Mouse (Mus musculus) megakaryocyte-erythroid progenitor cell, adult 5-6 weeks (primary cell): ENCODE results near the gene Vti1a. TPM values are rescaled to one million over a fixed set of nuclear protein-coding genes. Genes with fewer than 3 reads are reported as not detected.
A peak's percentile ranks its signal among the peaks of the same experiment; 100 is the strongest.

ENCODE experiments used
- ATAC-seq: replicated peaks from 2 replicates; pipeline ENCODE4 v1.8.0; 2016; ENCODE audit warnings: mild to moderate bottlenecking, inconsistent platforms; ENCODE audit not compliant: severe bottlenecking, poor library complexity, low FRiP score, low TSS enrichment
- total RNA-seq, 2 experiments: library from RNA; stranded (forward) in 1 of 2; stranded (reverse) in 1 of 2; fragments of 200-1000, 215-1000 nt in 1 of 2; fragments of >200 nt in 1 of 2; fragmentation: Nextera tagmentation in 1 of 2; gene quantifications; 2 replicates each; pipeline ENCODE4 v1.2.3; 2014 to 2017

Gene Vti1a
- total RNA-seq, 2 experiments from 2014 or later = 54.3 to 56.4 TPM

DNA sequence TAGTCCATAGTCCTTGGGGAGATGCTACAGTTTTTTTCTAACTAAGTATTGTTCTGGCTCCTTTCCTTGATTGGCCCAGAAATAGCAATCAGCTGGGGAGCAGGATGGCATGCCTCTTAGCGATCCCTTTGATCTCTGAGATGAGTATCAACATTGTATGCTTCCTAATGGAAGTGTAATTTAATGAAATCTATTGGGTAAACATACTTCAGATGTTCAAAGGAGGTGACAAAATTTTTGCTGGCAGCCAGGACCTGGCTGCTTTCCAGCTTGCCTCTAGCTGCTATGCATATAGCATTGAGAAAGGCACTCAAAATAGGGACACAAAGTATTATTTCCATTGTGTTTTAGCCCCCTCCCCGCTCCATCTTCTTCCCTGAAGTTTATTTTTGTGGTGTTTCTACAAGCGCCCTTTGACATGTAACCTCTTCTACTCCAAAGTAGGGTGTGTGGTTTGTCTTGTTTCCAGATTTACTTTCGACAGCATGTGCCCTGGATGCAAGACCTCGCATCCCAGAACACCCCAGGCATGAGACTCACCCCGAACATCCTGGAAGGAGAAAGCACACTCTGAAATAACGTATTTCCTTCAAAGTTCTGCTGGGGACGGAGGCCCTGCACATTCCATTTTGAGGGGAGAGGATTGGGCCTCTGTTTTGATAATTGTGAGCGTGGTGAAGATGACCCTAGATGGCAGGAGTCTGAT, 34.7 kb downstream of the Vti1a start:
- no peak for ATAC-seq

DNA sequence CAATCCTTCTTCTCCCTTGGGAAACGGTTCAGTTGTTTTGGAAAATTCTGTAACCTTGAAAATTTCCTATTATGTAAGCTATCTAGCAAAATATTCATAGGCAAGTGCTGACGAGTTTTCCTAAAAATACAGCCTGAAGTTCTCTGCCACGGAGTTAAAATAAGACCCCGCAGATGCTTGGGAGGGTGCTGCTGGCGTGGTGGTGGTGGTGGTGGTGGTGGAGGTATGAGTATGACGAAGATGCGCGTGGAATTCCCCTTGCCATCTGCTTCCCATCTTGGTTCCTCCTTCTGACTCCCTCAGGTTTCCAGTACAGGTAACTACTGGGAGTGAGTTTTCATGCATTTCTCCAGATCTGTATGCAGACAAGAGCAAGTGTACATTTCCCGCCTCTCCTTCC, 46.5 kb downstream of the Vti1a start:
- ATAC-seq = no peak

DNA sequence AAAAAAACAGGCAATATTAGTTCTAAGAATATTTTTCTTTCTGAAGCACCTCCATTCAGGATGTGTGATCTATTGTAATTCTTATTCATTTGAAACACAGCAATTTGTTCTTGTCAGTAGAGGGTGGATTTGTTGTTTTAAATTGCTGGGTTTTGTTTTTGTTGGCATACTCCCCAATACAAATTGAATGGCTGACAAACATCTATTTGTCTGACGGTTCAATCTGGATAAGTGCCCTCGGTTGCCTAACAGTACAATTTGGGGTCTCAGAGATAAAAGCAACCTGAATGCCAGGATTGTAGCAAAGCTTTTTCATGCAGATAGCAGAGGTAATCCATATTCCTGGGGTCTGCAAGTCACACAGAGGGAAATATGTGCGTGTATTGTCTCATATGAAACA, 53.6 kb downstream of the Vti1a start:
- ATAC-seq = no peak

DNA sequence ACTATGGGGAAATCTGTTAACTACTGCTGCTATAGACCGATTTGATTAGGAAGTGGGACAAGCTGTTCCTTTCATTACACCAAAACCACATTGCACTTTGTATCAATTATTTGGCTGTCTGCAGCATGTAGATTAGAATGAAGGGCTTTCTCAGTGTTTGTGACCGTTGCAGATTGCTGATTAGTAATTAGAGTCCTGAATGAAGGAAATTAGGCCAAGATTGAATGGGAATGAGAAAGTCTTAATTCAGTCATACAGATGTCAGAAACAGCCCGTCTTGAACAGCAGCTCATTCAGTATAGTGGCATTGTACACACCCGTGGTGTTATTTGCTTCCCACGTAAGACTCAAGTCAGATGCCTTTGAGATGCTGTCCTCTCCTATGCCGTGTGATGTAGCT, 60.2 kb downstream of the Vti1a start:
- ATAC-seq = peak; percentile 52

DNA sequence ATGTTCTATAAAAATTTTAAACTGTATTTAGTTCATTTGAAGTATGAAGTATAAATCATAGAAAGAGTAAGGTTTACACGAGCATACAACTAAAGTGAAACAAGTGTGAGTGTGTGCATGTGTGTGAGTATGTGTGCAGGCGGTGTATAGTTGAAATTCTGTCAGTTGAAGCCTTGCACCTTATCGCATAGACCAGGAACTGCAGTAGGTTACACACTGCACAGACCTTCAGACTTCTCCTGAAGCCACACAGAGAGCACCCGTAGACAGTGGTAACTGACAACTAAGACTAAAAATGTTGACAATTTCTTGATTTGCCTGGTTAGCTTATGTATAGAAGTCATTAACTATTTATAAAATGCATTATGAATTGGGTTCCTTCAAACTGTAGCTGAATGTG, 61.4 kb downstream of the Vti1a start:
- no peak for ATAC-seq

DNA sequence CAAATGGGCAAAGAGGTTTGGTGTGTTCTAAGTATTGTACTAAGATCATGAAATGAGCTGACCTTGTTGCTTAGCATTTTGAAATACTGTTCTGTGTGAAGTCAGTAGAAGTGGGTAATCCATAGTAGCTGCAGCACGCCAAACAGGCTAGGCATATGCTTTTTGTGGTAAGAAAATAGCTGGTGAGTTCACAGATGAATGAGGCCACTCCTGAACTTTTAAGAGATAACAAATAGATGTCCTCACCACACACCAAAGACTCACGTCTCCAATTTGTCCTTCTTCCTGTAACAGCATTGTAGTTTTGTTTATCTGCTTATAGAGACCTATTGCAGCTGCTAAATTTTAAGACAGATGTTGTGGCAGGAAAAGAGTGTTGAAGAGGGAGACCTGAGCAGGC, 62.8 kb downstream of the Vti1a start:
- no peak; the same call in 1 of the 2 replicates for ATAC-seq

DNA sequence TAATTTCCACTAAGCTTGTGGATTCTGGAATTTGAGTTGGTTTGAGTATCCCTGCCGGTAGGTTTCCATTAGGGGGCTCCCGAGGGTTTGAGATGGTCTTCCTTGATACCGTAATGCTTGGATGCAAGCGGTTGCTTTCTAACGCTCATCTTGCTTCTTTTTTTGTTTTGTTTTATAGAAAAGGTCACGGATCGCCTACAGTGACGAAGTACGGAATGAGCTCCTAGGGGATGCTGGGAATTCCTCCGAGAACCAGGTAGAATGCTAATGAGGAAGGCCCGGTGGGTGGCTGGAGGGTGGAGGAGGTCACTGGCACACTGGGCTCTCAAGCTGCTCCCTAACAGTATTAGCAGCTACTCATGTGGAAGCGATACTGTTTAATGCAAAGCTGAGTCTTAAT, 64.7 kb downstream of the Vti1a start:
- no peak for ATAC-seq

DNA sequence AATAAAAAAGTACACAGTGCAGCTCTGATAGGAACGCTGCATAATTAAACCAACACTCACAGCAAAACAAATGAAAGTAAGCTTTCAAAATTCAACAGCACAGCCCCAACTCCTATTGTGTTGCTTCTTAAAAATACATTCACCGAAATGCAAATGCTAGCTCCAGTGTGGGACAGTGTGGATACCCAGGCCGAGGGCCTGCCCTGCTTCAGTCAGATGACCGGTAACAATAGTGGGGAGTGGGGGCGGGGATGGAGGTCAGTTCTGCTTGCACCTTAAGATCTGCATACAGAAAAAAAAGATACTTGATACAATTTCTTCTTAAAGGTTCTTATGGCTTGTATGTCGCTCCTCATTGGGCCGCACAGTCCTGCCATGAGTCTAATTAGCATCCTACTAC, 65.2 kb downstream of the Vti1a start:
- no peak for ATAC-seq

DNA sequence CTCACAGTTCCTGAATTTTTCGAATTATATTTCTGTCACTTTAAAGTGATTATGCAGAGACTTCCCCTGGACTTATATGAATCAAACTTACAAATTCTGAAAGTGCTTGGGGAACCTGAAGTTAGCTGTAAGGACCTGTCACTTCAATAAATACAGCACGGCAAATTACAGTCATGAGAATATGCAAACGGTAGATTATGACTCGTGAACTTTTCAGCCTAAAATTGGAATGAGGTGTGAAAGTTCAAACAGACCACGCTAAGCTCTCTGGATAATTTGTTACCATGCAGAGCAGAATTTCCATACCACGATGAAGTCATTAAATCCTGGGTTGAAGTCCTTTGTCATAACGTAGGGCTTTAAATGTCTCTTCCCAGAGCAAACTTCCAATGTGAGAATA, 66.7 kb downstream of the Vti1a start:
- no peak for ATAC-seq

DNA sequence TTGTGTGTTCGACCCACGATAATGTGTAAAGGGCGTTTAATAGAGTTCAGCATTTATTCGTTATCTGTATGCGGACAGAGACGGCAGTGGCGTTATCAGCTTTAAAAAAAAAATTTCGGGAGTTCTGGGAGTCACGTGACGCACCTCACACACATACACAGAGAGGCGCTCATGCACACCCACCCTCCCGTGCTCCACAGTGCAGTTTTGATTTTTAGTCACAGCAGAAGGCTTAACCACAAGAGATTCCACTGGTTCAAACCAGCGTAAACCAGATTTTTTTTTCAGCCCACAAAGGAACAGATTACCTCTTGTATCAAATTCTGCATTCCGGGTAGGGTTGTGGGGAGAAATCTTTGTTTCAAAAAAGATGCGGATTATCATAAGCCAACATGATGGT, 68.5 kb downstream of the Vti1a start:
- no peak for ATAC-seq

DNA sequence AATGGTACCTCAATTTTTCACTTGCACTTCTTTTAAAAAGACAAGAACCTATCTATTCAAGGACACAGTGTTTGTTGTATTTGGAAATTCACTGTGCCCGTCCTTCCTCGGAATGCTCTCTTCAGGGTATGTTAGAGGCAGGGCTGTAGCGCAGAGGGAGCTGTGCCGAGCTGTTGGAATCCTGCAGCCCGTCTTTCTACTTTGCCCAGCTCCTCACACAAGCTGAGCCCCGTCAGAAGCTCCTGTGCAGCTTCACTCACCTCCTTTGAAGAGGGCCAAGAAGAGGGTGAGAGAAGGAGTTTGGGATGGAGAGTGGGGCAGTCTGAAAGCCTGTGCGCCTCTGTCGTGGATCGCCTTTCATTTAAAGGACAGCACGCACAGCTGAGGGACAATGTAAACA, 72.9 kb downstream of the Vti1a start:
- no peak for ATAC-seq

DNA sequence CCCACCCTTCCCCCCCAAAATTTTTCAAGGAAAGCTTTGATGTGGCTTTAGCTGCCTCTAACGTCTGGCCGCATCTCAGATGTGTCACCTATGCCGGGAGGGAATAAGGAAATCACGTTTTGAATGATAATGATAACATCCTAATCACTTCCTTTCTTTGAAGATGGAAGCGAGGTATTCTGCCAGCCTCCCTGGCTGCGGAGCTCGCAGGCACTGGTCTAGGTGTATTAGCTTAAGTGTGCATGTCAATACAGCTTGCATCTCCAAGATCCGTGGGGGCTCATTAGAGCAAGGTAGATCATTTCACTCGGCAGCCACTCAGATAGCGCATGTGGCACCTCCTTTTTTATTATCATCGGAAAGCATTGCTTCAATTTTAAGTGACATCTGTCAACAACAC, 74.2 kb downstream of the Vti1a start:
- no peak for ATAC-seq

DNA sequence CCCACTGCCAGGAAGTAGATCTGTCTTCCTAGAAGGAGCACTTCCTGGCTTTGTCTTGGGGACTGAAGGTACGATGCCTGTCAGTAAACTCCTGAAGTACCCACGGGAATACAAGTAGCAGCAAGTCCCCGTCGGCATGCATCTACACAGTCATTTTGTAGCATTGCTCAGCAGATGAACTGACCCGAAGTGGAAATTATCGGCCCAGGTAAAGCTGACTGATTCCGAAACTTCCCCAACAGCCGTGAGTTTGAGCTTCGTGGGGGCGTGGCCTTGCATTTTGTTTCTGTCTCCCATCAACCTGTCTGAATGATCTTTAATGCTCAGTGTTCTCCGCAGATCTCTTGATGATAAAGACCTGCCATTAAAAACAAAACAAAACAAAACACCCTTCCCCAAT, 85.5 kb downstream of the Vti1a start:
- no peak for ATAC-seq

DNA sequence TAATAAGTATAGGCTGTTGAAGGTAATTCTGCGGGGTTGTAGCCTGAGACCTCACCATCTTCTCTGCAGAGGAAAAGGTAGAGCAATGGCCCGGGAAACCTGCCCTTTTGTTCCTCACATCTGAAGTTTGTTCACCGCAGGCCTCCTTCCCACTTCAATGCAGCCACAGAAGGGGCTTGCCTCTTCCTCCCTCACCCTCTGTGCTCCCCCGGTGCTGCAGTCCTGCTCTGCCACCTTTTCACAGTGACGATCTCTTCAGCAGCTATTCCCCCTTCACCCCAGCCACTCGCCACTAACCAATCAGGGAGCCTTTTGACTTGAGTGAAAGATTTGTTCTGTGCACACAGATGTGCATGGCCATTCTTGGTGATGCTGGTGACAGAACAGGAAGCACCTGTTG, 92.4 kb downstream of the Vti1a start:
- no peak for ATAC-seq

DNA sequence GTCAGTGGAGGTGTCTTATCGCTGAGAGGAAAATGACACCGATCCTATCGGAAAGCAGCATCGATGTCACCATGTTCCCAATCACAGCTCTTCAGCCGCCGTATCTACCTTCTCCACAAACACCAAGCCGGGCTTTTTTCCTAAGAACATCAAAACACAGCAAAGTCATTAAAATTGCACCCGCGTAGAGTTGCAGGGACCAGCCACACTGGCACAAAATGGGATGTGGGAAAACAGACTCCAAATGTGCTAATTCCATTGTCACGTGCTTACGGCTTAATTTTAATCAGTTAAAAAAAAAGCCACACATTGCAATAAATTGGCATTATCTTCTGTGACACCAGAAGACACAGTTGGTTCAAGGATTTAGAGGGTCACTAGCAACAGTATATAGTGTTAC, 95.3 kb downstream of the Vti1a start:
- ATAC-seq = no peak

DNA sequence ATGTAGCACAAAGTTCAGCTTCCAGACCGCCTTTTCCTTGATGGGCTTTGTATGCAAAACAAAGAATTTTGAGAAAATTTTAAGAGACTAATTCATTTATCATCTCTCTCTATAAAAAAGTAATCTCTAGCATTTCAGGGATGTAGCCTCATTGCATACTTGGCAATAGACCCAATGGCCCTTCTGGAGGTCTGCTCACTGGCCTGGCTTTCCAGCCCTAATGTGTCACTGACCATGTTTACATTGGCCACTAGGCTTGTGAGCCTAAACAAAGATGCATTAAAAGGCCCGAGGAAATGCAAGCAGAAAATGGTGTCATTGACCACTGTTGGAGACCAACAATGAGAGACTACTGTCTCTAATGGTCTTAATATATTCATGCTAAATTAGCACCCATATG, 95.8 kb downstream of the Vti1a start:
- ATAC-seq = no peak

DNA sequence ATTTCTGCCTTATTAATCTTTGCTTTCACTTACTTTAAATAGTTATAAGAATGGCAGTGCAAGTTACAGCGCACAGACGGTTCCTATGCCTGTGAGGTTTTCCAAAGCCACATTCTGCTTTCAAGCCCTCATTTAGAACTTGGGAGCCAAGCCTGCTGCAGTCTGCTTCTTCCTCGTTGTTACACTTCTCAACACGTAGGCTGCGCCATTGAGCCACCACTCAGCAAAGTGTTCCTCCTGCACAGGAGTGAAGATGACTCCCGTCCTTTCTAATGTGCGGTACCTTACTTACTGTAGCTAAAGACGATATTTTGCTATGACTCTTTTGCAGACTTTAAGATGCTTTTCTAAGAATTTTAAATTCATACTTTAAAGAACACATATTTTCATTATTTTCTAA, 98.0 kb downstream of the Vti1a start:
- ATAC-seq = peak; percentile 82; the same call in 1 of the 2 replicates

DNA sequence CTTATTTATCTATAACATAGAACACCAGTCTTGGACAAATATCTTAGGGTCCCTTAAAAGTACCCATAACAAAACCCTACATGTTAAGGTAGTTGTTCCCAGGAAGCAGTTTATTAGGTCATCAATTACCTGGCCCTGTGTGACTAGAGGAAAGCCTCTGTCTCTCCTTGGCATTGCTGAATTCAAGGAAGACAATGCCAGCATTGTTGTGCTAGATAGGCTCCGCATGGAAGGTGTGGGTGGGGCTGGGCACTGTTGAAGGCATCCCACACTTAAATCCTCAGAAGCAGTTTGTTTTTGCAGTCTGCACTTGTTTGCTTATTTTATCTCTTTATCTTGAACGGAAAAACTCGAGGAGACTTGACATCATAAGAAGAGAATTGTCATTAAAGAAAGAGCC, 102.7 kb downstream of the Vti1a start:
- ATAC-seq = no peak

DNA sequence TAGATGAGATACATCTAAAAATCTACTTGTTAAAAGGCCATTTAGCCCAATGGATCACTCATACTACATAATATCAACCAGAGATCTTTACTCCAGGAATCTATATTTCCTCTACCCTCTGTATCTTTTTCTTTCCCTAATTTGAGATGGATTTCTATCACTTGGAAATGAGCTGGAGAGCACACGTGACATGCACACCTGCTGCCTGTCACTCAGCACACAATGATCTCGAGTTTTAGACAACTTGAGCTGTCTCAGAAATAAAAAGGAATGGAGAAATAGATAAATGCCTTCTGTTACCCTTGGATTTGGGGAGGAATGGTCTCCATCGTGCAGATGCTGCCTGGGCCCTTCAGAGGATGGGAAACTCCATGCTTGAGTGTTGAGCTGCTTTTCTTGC, 103.9 kb downstream of the Vti1a start:
- ATAC-seq = no peak

DNA sequence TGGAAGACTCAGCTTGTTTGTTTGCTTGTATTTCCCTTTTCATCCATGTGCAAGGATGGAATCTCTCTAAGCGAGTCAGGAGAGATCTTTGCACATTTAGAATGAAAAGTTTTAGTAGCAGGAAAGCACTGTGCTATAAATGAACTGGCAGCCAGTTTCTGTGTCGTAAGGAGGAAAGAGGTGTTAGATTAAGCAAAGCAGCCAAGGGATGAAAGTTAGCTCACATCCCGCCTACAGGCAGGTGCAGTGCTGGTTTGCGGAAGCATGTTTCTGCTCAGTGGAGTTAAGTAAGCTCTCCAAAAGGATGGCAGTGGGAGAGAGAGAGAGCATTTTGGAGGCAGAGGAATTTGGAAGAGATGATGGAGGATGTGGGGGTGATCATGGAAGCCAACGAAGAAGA, 105.7 kb downstream of the Vti1a start:
- ATAC-seq = no peak

DNA sequence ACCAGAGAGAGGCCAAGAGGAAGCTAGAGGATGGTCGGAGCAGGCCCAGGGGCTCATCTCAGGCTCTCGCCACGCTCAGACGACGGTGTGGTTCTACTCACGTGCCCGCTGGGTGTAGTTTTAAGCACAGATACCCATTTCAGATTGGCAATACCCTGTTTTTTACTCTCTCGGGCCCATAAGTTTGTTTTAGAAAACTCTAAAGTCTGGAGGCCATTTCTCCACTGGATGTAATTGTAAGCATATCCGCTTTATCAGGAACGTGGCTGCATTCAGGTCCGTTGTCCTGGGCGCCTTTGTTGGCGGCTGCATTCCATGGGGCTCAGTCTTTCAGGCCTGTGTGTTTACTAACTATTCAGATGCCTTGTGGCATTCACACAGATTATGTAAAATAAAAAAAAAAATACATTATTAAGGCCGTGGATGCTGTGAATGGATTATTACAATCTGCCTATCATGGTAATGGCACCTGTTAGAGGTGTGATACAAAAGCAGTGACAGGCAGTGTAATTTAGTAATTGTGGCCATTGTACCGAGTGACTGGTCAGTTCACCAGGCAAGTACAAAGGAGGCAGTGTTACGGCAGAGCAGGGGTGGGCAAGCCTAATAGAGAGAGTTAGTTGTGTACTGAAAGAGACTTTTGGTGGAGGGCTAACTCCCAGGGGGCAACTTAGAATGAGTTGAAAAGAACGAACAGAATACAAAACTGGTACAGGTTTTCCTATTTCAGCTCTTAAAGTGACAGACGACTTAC, 106.4 kb downstream of the Vti1a start:
- ATAC-seq = no peak
